Mouse (Mus musculus) embryonic facial prominence, embryonic 10.5 days (tissue): Measurements from ENCODE around the gene Cirbp. TPM values are rescaled to one million over a fixed set of nuclear protein-coding genes. Genes with fewer than 3 reads are reported as not detected.

Experiments
- DNase-seq: peaks from one replicate; pipeline ENCODE4 v3.0.0-alpha.2; 2017; ENCODE audit warnings: low spot score
- H3K27ac ChIP-seq: fragments of 300-500 bp; sonication (generic); replicated peaks from 2 replicates; pipeline ENCODE4 v1.5.1; 2016; ENCODE audit warnings: mild to moderate bottlenecking
- H3K27me3 ChIP-seq: fragments of 300-500 bp; sonication (generic); replicated peaks from 2 replicates; pipeline ENCODE4 v1.6.1; 2016; ENCODE audit warnings: low read depth, mild to moderate bottlenecking; ENCODE audit not compliant: poor library complexity, severe bottlenecking
- H3K36me3 ChIP-seq: fragments of 300-500 bp; sonication (generic); replicated peaks from 2 replicates; pipeline ENCODE4 v1.6.1; 2016; ENCODE audit warnings: mild to moderate bottlenecking, moderate library complexity
- H3K4me1 ChIP-seq: fragments of 300-500 bp; sonication (generic); 2 replicates; pipeline ENCODE4 v1.6.1; 2016
- H3K4me3 ChIP-seq: fragments of 300-500 bp; sonication (generic); 2 replicates; pipeline ENCODE4 v1.5.1; 2016; ENCODE audit warnings: mild to moderate bottlenecking, moderate library complexity
- H3K9me3 ChIP-seq: fragments of 300-500 bp; sonication (generic); 2 replicates; pipeline ENCODE4 v1.6.1; 2016; ENCODE audit warnings: mild to moderate bottlenecking
- WGBS: fragments of 180-500 bp; shearing (Covaris S2); methylation state at CpG from one replicate; pipeline ENCODE4 v1.1.7; 2016; 5-methylcytosine and 5-hydroxymethylcytosine counted together
- polyA plus RNA-seq: library from polyadenylated mRNA; unstranded; fragments of >200 nt; fragmentation: Nextera tagmentation; extraction: Ambion mirVana; gene quantifications from 2 replicates; pipeline ENCODE4 v1.2.1, GENCODE M21; 2016

The Cirbp gene
- polyA plus RNA-seq, 1 experiment from 2014 or later, result 110 TPM

GRCm38 (mm10) chr10:80182547-80182946 lies 16.8 kb downstream of the Cirbp start:
- no peaks in the 10 kb centered on the region for H3K9me3 ChIP-seq
- H3K36me3 ChIP-seq, result peaks cover 55% of the 10 kb centered on the region
- H3K27me3 ChIP-seq, result peaks cover 41% of the 10 kb centered on the region
- no peak for DNase-seq
- no peak overlapping the region for H3K27ac ChIP-seq
- H3K4me1 ChIP-seq, result peaks cover 53% of the 10 kb centered on the region
- peak overlapping the region; percentile 83; the same call in 1 of the 2 replicates for H3K4me3 ChIP-seq
- 93% methylated on average over 7 of the region's 7 CpGs for WGBS

- DNase-seq, result no peak
- Histone ChIP-seq H3K36me3 (peaks cover 71% of the 10 kb centered on the region), H3K4me3 (no peak overlapping the region; the same call in 1 of the 2 replicates), H3K4me1 (peaks cover 54% of the 10 kb centered on the region), H3K9me3 (no peaks in the 10 kb centered on the region), H3K27me3 (peaks cover 82% of the 10 kb centered on the region), H3K27ac (no peak overlapping the region)
- WGBS, result 41% methylated on average over 27 of the region's 27 CpGs
These were observed 20.9 kb downstream of the Cirbp start for GRCm38 (mm10) chr10:80186649-80187048.

GRCm38 (mm10) chr10:80187739-80188138 lies 22.0 kb downstream of the Cirbp start:
- peaks cover 48% of the 10 kb centered on the region for H3K4me1 ChIP-seq
- peaks cover 60% of the 10 kb centered on the region for H3K36me3 ChIP-seq

GRCm38 (mm10) chr10:80188453-80189024 lies 22.8 kb downstream of the Cirbp start:
- H3K36me3 ChIP-seq, result peaks cover 52% of the 10 kb centered on the region
- no peak for DNase-seq
- H3K4me3 ChIP-seq, result no peak overlapping the region
- H3K27me3 ChIP-seq, result peaks cover 99% of the 10 kb centered on the region
- 70% methylated on average over 15 of the region's 15 CpGs for WGBS
- peaks cover 53% of the 10 kb centered on the region for H3K4me1 ChIP-seq
- no peak overlapping the region for H3K27ac ChIP-seq
- H3K9me3 ChIP-seq, result no peaks in the 10 kb centered on the region

More at GRCm38 (mm10) chr10:80187739-80188138, 22.0 kb downstream of the Cirbp start:
- 87% methylated on average over 10 of the region's 10 CpGs for WGBS
- Histone ChIP-seq H3K27ac (no peak overlapping the region), H3K27me3 (peaks cover 93% of the 10 kb centered on the region), H3K9me3 (no peaks in the 10 kb centered on the region), H3K4me3 (no peak overlapping the region)
- DNase-seq, result no peak

- H3K27ac ChIP-seq, result peak overlapping the region; percentile 81
- no peaks in the 10 kb centered on the region for H3K9me3 ChIP-seq
- DNase-seq, result peak; percentile 56
- peaks cover 61% of the 10 kb centered on the region for H3K4me1 ChIP-seq
- H3K27me3 ChIP-seq, result peaks cover 94% of the 10 kb centered on the region
- 3% methylated on average over 21 of the region's 21 CpGs for WGBS
- peaks cover 40% of the 10 kb centered on the region for H3K36me3 ChIP-seq
- peak overlapping the region; percentile 58 for H3K4me3 ChIP-seq
These were observed 24.2 kb downstream of the Cirbp start for GRCm38 (mm10) chr10:80189999-80190398.

GRCm38 (mm10) chr10:80190491-80191051 lies 24.8 kb downstream of the Cirbp start:
- Histone ChIP-seq H3K9me3 (no peaks in the 10 kb centered on the region), H3K27me3 (peaks cover 91% of the 10 kb centered on the region), H3K4me3 (peak overlapping the region; percentile 58), H3K4me1 (peaks cover 55% of the 10 kb centered on the region), H3K27ac (peak overlapping the region; percentile 81), H3K36me3 (peaks cover 37% of the 10 kb centered on the region)
- DNase-seq, result peak; percentile 77
- WGBS, result 1% methylated on average over 48 of the region's 48 CpGs

- H3K36me3 ChIP-seq, result peaks cover 4% of the 10 kb centered on the region
- H3K4me3 ChIP-seq, result no peak overlapping the region
- peak overlapping the region; percentile 12; the same call in 1 of the 2 replicates for H3K27ac ChIP-seq
- no peaks in the 10 kb centered on the region for H3K9me3 ChIP-seq
- 73% methylated on average over 6 of the region's 6 CpGs for WGBS
- peaks cover 65% of the 10 kb centered on the region for H3K27me3 ChIP-seq
- peaks cover 54% of the 10 kb centered on the region for H3K4me1 ChIP-seq
- DNase-seq, result no peak
These were observed 28.2 kb downstream of the Cirbp start for GRCm38 (mm10) chr10:80193976-80194375.

GRCm38 (mm10) chr10:80194441-80194840 lies 28.7 kb downstream of the Cirbp start:
- Histone ChIP-seq H3K36me3 (no peaks in the 10 kb centered on the region), H3K27ac (peak overlapping the region; percentile 12), H3K4me3 (no peak overlapping the region), H3K9me3 (no peaks in the 10 kb centered on the region), H3K27me3 (peaks cover 60% of the 10 kb centered on the region), H3K4me1 (peaks cover 53% of the 10 kb centered on the region)
- 44% methylated on average over 8 of the region's 8 CpGs for WGBS
- DNase-seq, result no peak

GRCm38 (mm10) chr10:80196167-80196566 lies 30.4 kb downstream of the Cirbp start:
- Histone ChIP-seq H3K27me3 (peaks cover 43% of the 10 kb centered on the region), H3K27ac (no peak overlapping the region; the same call in 1 of the 2 replicates)

GRCm38 (mm10) chr10:80196778-80197581 lies 31.2 kb downstream of the Cirbp start:
- 48% methylated on average over 33 of the region's 33 CpGs for WGBS
- Histone ChIP-seq H3K4me3 (peak overlapping the region; percentile 18; the same call in 1 of the 2 replicates), H3K9me3 (no peaks in the 10 kb centered on the region), H3K36me3 (no peaks in the 10 kb centered on the region), H3K27me3 (peaks cover 35% of the 10 kb centered on the region), H3K4me1 (peaks cover 40% of the 10 kb centered on the region), H3K27ac (peak overlapping the region; percentile 62)
- DNase-seq, result no peak

More at GRCm38 (mm10) chr10:80196167-80196566, 30.4 kb downstream of the Cirbp start:
- Histone ChIP-seq H3K36me3 (no peaks in the 10 kb centered on the region), H3K4me1 (peaks cover 40% of the 10 kb centered on the region), H3K4me3 (no peak overlapping the region), H3K9me3 (no peaks in the 10 kb centered on the region)
- no peak for DNase-seq
- 91% methylated on average over 1 of the region's 1 CpGs for WGBS

GRCm38 (mm10) chr10:80199440-80200008 lies 33.7 kb downstream of the Cirbp start:
- H3K27ac ChIP-seq, result no peak overlapping the region
- peak; percentile 86 for DNase-seq
- peaks cover 32% of the 10 kb centered on the region for H3K4me1 ChIP-seq
- no peaks in the 10 kb centered on the region for H3K36me3 ChIP-seq
- no peaks in the 10 kb centered on the region for H3K9me3 ChIP-seq
- H3K4me3 ChIP-seq, result peak overlapping the region; percentile 31; the same call in 1 of the 2 replicates
- peaks cover 11% of the 10 kb centered on the region; the same call in 1 of the 2 replicates for H3K27me3 ChIP-seq
- 57% methylated on average over 3 of the region's 3 CpGs for WGBS

GRCm38 (mm10) chr10:80200485-80200884 lies 34.7 kb downstream of the Cirbp start:
- DNase-seq, result no peak
- 67% methylated on average over 6 of the region's 6 CpGs for WGBS
- H3K27me3 ChIP-seq, result peaks cover 13% of the 10 kb centered on the region; the same call in 1 of the 2 replicates
- peak overlapping the region; percentile 15; the same call in 1 of the 2 replicates for H3K27ac ChIP-seq
- H3K36me3 ChIP-seq, result no peaks in the 10 kb centered on the region
- peaks cover 39% of the 10 kb centered on the region for H3K4me1 ChIP-seq
- no peaks in the 10 kb centered on the region for H3K9me3 ChIP-seq
- no peak overlapping the region for H3K4me3 ChIP-seq
